Mouse (Mus musculus) ZHBTc4 (cell line): ENCODE data around the gene Rab14.
A peak's percentile ranks its signal among the peaks of the same experiment; 100 is the strongest.

Experiments
- DNase-seq: peaks from one replicate; pipeline ENCODE4 v3.0.0-alpha.2; 2011; ENCODE audit warnings: low read depth, low spot score

Gene Rab14

GRCm38 (mm10) chr2:35153844-35154554, 46.9 kb downstream of the Rab14 start:
- DNase-seq = no peak

GRCm38 (mm10) chr2:35153179-35153578, 47.7 kb downstream of the Rab14 start:
- DNase-seq = no peak

GRCm38 (mm10) chr2:35151303-35151882, 49.5 kb downstream of the Rab14 start:
- DNase-seq = no peak

GRCm38 (mm10) chr2:35148806-35149205, 52.1 kb downstream of the Rab14 start:
- DNase-seq = no peak

- DNase-seq = no peak
These were observed 59.2 kb downstream of the Rab14 start for GRCm38 (mm10) chr2:35141673-35142072.

GRCm38 (mm10) chr2:35138576-35138975, 62.3 kb downstream of the Rab14 start:
- DNase-seq = no peak

- no peak for DNase-seq
These were observed 67.0 kb downstream of the Rab14 start for GRCm38 (mm10) chr2:35133891-35134290.

- DNase-seq = no peak
These were observed 68.3 kb downstream of the Rab14 start for GRCm38 (mm10) chr2:35132662-35133055.

- DNase-seq = peak; percentile 97
These were observed 68.8 kb downstream of the Rab14 start for GRCm38 (mm10) chr2:35131991-35132661.

GRCm38 (mm10) chr2:35131491-35131890, 69.4 kb downstream of the Rab14 start:
- DNase-seq = no peak
